ENCODE assay signal across 12 mouse cellular contexts in the genomic region with DNA sequence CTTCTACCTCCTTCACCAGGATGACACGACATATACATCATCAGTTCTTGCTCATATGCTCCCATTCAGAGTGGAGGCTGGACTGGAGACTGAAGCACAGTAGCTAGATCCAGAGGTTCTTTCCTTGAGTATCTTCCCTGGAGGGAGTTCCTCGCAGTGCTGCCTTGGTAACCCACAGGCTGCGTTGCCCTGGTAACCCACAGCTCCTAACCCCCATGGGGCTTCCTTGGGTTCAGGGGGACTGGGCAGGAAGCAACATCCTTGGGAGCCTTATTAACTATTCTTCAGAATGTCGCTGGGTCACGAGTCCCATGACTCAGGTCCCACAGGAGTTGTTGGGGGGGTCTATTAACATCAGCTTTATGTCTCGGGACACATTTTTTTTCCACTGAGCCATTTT. TPM values are rescaled to one million over a fixed set of nuclear protein-coding genes. Genes with fewer than 3 reads are reported as not detected.
DNase-seq lines count a peak whose midpoint lies in the region; ATAC-seq and TF ChIP-seq lines count a peak whose summit lies in the region.
"Had no signal": no experiment of that assay in that cellular context is flagged by ENCODE, and none has a peak within 500 bp of the region (broad histone marks: within the 10 kb centered on the region; RNA-seq: fewer than 3 reads in every experiment).

No protein-coding gene starts in this region.

- no peaks in the 10 kb centered on the region for H3K9me3 ChIP-seq in lung, postnatal 0 days (ENCODE audit: low read length)

- H3K4me1 ChIP-seq in lung, postnatal 0 days (ENCODE audit: insufficient read depth, low read depth, low read length) = no peaks in the 10 kb centered on the region
- no peaks in the 10 kb centered on the region for H3K4me1 ChIP-seq in lung, adult 2 months (ENCODE audit: control insufficient read depth, insufficient read depth, low read length)

- WGBS in lung, postnatal 0 days = 70% methylated on average over 6 of the region's 6 CpGs
- 65% methylated on average over 6 of the region's 6 CpGs for WGBS in lung, adult 2 months

- H3K27ac ChIP-seq in lung, postnatal 0 days (ENCODE audit: low read length) = no peak overlapping the region

- peak; percentile 41; the same call in 1 of the 2 replicates for ATAC-seq in lung, postnatal 0 days
- no peak for ATAC-seq in erythroid progenitor cell, adult 5-6 weeks (replicated peaks; ENCODE audit: low FRiP score, poor library complexity, severe bottlenecking)

- TF ChIP-seq POLR2A in lung, adult 2 months (IDR thresholded peaks at IDR 0.05; ENCODE audit: borderline replicate concordance, extremely low read depth, low read depth, low read length) = no peak

- H3K27me3 ChIP-seq in lung, postnatal 0 days (replicated peaks; ENCODE audit: insufficient read depth, low read length) = no peaks in the 10 kb centered on the region

- peak; percentile 13 for DNase-seq in embryo, embryonic 10 days (ENCODE audit: low spot score)
- no peak for DNase-seq in embryo, embryonic 9.5 days (ENCODE audit: extremely low spot score)
- DNase-seq in lung, postnatal 0 days (ENCODE audit: low spot score) = no peak
- no peak for DNase-seq in lung, adult 2 months
- peak; percentile 36 for DNase-seq in heart, adult 8-10 months (ENCODE audit: low spot score)
- DNase-seq in lung, postnatal 4 days = peak; percentile 9 to 61
- DNase-seq in thymus, postnatal 14 days = no peak
- DNase-seq: adrenal gland, adult 2 months; liver had no signal

- no peak overlapping the region for H3K4me2 ChIP-seq in lung, postnatal 0 days (replicated peaks; ENCODE audit: low read depth, low read length)

- TF ChIP-seq EP300 in lung, postnatal 0 days (IDR thresholded peaks at IDR 0.05) = no peak

- TF ChIP-seq CTCF in lung, postnatal 0 days (IDR thresholded peaks at IDR 0.05) = no peak
- no peak for TF ChIP-seq CTCF in lung, adult 2 months (IDR thresholded peaks at IDR 0.05; ENCODE audit: insufficient read depth, low read length)

- no peaks in the 10 kb centered on the region for H3K36me3 ChIP-seq in lung, postnatal 0 days (ENCODE audit: insufficient read depth, low read length)

- H3K9ac ChIP-seq in lung, postnatal 0 days (replicated peaks; ENCODE audit: low read depth) = no peak overlapping the region

- no peak overlapping the region for H3K4me3 ChIP-seq in lung, postnatal 0 days (ENCODE audit: low read depth, low read length)
- H3K4me3 ChIP-seq in lung, adult 2 months (replicated peaks; ENCODE audit: extremely low read depth, low read depth, low read length) = no peak overlapping the region
- H3K4me3 ChIP-seq: erythroblast, embryonic 14.5 days; myocyte had no signal

RNA-seq across cellular contexts. Expression of a gene that starts 13.8 kb away (rescaled TPM):
- 0.13 and 0.18 TPM in 2 replicates for polyA plus RNA-seq in lung, postnatal 0 days (2015; fragmentation: Nextera tagmentation; extraction: Ambion mirVana)
- 0.98 and 1.8 TPM in 2 replicates for polyA plus RNA-seq in lung, adult 2 months (2012; rRNA removed)
- total RNA-seq in heart, adult 8-10 months (2022) = under 1 TPM; 0.16 to 0.37 (median 0.22) TPM
- not detected in 2 replicates for total RNA-seq in erythroid progenitor cell, adult 5-6 weeks (2015; ENCODE audit: low replicate concordance)
- total RNA-seq in erythroid progenitor cell, adult 5-6 weeks (2017; ENCODE audit: low replicate concordance) = not detected in 2 replicates
- polyA plus RNA-seq: erythroblast, embryonic 14.5 days; myocyte had no signal

Comparison
In these comparisons a context has a peak if more than half of its experiments do, and no peak if none do; other contexts are left out.
1. DNase-seq: peak in embryo, embryonic 10 days (single experiment), heart, adult 8-10 months (single experiment) and lung, postnatal 4 days (2 of 2); none in embryo, embryonic 9.5 days (single experiment), lung, postnatal 0 days (single experiment), lung, adult 2 months (single experiment) and thymus, postnatal 14 days (single experiment).